Mouse (Mus musculus) heart, adult 9 months (tissue): ENCODE measurements around the gene Paics.

Source experiments
- DNase-seq, 2 experiments: peaks; one replicate each; pipeline ENCODE4 v3.0.0; 2022; ENCODE audit warnings: low spot score in 2 of 2

The Paics gene

DNA sequence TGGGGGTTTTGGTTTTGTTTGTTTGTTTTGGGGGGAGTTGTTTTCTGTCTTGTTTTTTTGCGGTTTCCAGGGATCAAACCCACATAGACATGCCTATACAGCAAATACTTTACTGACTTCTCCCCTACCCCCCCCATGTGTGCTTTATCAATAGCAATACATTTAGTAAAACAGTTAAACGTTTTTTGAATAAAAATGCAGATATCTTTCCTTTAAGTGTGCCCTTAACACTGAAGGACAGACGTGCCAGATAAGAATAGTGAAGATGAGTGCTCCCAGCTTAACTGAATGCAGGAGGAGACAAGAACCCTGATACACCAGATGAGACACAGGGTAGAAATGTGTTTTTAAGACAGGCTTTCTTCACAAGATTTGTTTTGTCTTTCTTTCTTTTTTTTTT is 60.0 kb downstream of the Paics start:
- DNase-seq: no peak

DNA sequence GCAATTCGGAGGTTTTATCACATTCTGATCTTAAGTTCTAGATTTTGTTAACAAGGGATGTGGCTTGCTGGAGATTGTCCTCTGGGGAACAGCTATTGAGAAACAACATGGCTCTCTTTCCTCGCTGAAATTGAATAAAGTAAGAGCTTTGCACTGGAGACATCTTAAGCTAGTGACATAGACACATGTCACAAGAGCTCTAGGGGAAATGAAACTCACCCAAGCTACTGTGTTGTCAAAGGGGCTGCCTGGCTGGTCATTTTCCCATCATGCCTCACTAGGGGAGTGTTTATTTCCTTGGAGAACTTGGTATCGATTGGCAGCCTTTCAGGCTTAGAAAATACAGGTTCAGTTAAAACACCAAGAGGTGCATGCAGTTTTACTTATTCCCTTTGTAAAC is 62.1 kb downstream of the Paics start:
- DNase-seq: no peak

DNA sequence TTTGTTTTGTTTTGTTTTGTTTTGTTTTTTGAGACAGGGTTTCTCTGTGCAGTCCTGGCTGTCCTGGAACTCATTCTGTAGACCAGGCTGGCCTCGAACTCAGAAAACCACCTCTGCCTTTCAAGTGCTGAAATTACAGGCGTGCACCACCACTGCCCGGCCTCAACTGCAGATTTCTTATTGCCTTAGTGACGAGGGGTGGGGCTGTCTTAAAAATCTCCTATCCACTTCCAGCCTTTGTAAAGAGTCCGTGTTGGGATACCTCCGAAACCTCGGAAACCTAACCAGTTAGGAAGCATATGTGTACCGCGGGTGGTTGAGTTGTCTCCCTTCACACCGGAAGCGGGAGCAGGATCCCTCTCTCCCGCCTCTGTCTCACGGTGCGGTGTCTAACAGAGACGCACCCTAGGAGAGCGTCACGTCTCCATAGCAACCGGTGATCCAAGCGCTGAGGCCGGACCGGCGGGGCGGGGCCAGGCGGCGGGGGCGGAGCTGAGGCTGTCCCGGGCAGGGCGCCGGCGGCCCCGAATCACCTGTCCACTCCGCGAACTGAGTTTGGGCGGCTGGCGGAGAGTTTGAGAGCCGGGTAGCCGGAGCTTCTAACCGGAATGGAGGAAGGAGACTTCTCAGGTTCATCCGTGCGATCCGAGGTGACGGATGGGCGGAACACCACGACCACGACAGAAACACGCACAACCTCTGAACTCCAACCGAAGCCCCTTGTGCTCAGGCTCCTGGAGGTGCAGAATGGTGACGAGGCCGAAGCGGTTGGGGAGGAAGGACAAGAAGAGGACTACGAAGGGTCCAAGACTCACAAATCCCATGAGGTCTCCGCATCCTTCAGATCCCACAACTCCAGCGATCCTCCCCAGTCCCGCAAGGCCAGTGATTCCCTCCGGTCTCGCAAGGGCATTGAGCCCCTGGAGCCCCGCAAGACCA is 64.7 kb downstream of the Paics start, which contains the start of gene Thegl:
Gene Thegl, plus strand, starts transcription at position 480 of the 939 bp plus-strand sequence.
- peak; percentile 46 to 55 for DNase-seq
